Mouse (Mus musculus): ENCODE data around the gene Ggt1. TPM values are rescaled to one million over a fixed set of nuclear protein-coding genes. Genes with fewer than 3 reads are reported as not detected.
A peak's percentile ranks its signal among the peaks of the same experiment; 100 is the strongest.

Gene Ggt1
- polyA plus RNA-seq, 1 experiment from 2014 or later: 26.5 TPM

- Histone ChIP-seq H3K36me3 (no peaks in the 10 kb centered on the region), H3K27ac (no peak overlapping the region), H3K4me3 (replicated peaks) (no peak overlapping the region), H3K4me2 (no peak overlapping the region), H3K9ac (no peak overlapping the region), H3K4me1 (peaks cover 9% of the 10 kb centered on the region; the same call in 1 of the 2 replicates), H3K27me3 (replicated peaks) (no peaks in the 10 kb centered on the region), H3K9me3 (no peaks in the 10 kb centered on the region)
- 61% methylated on average over 2 of the region's 2 CpGs for WGBS
- no peak for ATAC-seq (ENCODE audit: insufficient read depth, low FRiP score, low read depth)
Observed at GRCm38 (mm10) chr10:75552106-75552505, 9.3 kb upstream of the Ggt1 start.

GRCm38 (mm10) chr10:75552701-75553450 lies 8.5 kb upstream of the Ggt1 start:
- no peak for ATAC-seq (ENCODE audit: insufficient read depth, low FRiP score, low read depth)
- Histone ChIP-seq H3K4me3 (replicated peaks) (no peak overlapping the region), H3K27ac (no peak overlapping the region), H3K4me2 (no peak overlapping the region), H3K4me1 (peaks cover 9% of the 10 kb centered on the region; the same call in 1 of the 2 replicates), H3K9me3 (no peaks in the 10 kb centered on the region), H3K9ac (no peak overlapping the region), H3K36me3 (no peaks in the 10 kb centered on the region), H3K27me3 (replicated peaks) (no peaks in the 10 kb centered on the region)
- WGBS: 62% methylated on average over 13 of the region's 13 CpGs

- no peak overlapping the region for H3K4me2 ChIP-seq
- WGBS: 89% methylated on average over 8 of the region's 8 CpGs
- no peak overlapping the region for H3K27ac ChIP-seq
Observed at GRCm38 (mm10) chr10:75554090-75554489, 7.3 kb upstream of the Ggt1 start.

GRCm38 (mm10) chr10:75555557-75555956 lies 5.8 kb upstream of the Ggt1 start:
- WGBS: 75% methylated on average over 6 of the region's 6 CpGs
- Histone ChIP-seq H3K9ac (no peak overlapping the region), H3K4me1 (peaks cover 24% of the 10 kb centered on the region), H3K27ac (no peak overlapping the region; the same call in 1 of the 2 replicates), H3K9me3 (no peaks in the 10 kb centered on the region), H3K4me3 (replicated peaks) (no peak overlapping the region), H3K4me2 (no peak overlapping the region), H3K36me3 (no peaks in the 10 kb centered on the region), H3K27me3 (replicated peaks) (peaks cover 19% of the 10 kb centered on the region)
- no peak for ATAC-seq (ENCODE audit: insufficient read depth, low FRiP score, low read depth)

More at GRCm38 (mm10) chr10:75554090-75554489, 7.3 kb upstream of the Ggt1 start:
- ATAC-seq (ENCODE audit: insufficient read depth, low FRiP score, low read depth): no peak
- Histone ChIP-seq H3K4me1 (peaks cover 9% of the 10 kb centered on the region), H3K36me3 (no peaks in the 10 kb centered on the region), H3K9me3 (no peaks in the 10 kb centered on the region), H3K9ac (no peak overlapping the region), H3K4me3 (replicated peaks) (no peak overlapping the region), H3K27me3 (replicated peaks) (peaks cover 6% of the 10 kb centered on the region; the same call in 1 of the 2 replicates)

- 63% methylated on average over 9 of the region's 9 CpGs for WGBS
- peaks cover 23% of the 10 kb centered on the region for H3K4me1 ChIP-seq
- peak; percentile 57; the same call in 1 of the 2 replicates for ATAC-seq (ENCODE audit: insufficient read depth, low FRiP score, low read depth)
Observed at GRCm38 (mm10) chr10:75556026-75556425, 5.4 kb upstream of the Ggt1 start.

GRCm38 (mm10) chr10:75558515-75558914 lies 2.9 kb upstream of the Ggt1 start:
- H3K27me3 ChIP-seq (replicated peaks): peaks cover 27% of the 10 kb centered on the region
- peaks cover 16% of the 10 kb centered on the region; the same call in 1 of the 2 replicates for H3K4me1 ChIP-seq
- no peak for ATAC-seq (ENCODE audit: insufficient read depth, low FRiP score, low read depth)
- H3K36me3 ChIP-seq: no peaks in the 10 kb centered on the region
- no peaks in the 10 kb centered on the region for H3K9me3 ChIP-seq
- WGBS: 41% methylated on average over 3 of the region's 3 CpGs
- H3K4me3 ChIP-seq (replicated peaks): no peak overlapping the region
- H3K9ac ChIP-seq: no peak overlapping the region
- H3K27ac ChIP-seq: no peak overlapping the region
- no peak overlapping the region for H3K4me2 ChIP-seq

More at GRCm38 (mm10) chr10:75556026-75556425, 5.4 kb upstream of the Ggt1 start:
- H3K4me3 ChIP-seq (replicated peaks): no peak overlapping the region
- H3K9ac ChIP-seq: no peak overlapping the region
- no peak overlapping the region for H3K4me2 ChIP-seq
- H3K9me3 ChIP-seq: no peaks in the 10 kb centered on the region
- peak overlapping the region; percentile 5 for H3K27ac ChIP-seq
- H3K27me3 ChIP-seq (replicated peaks): peaks cover 23% of the 10 kb centered on the region
- H3K36me3 ChIP-seq: no peaks in the 10 kb centered on the region

GRCm38 (mm10) chr10:75559041-75559675 lies 2.2 kb upstream of the Ggt1 start:
- Histone ChIP-seq H3K36me3 (no peaks in the 10 kb centered on the region), H3K9ac (no peak overlapping the region), H3K27ac (no peak overlapping the region), H3K9me3 (no peaks in the 10 kb centered on the region), H3K27me3 (replicated peaks) (peaks cover 27% of the 10 kb centered on the region), H3K4me2 (peak overlapping the region; percentile 98), H3K4me1 (peaks cover 16% of the 10 kb centered on the region; the same call in 1 of the 2 replicates), H3K4me3 (replicated peaks) (peak overlapping the region; percentile 56)
- WGBS: 4% methylated on average over 14 of the region's 14 CpGs
- ATAC-seq (ENCODE audit: insufficient read depth, low FRiP score, low read depth): no peak

- no peak within 1 kb of the TSS for H3K27ac ChIP-seq
- 1% methylated on average over 75 of the region's 75 CpGs for WGBS
- peaks cover 16% of the 10 kb centered on the region; the same call in 1 of the 2 replicates for H3K4me1 ChIP-seq
Observed at GRCm38 (mm10) chr10:75559676-75560548, 1.5 kb upstream of the Ggt1 start, which contains the start of gene Lrrc75b. Lrrc75b (minus strand) TSS chr10:75560330.

GRCm38 (mm10) chr10:75560549-75560899 lies 880 bp upstream of the Ggt1 start:
- Histone ChIP-seq H3K36me3 (no peaks in the 10 kb centered on the region), H3K9me3 (no peaks in the 10 kb centered on the region), H3K4me1 (peaks cover 16% of the 10 kb centered on the region; the same call in 1 of the 2 replicates), H3K27me3 (replicated peaks) (peaks cover 27% of the 10 kb centered on the region), H3K4me2 (peak overlapping the region; percentile 98), H3K9ac (no peak overlapping the region), H3K27ac (no peak overlapping the region), H3K4me3 (replicated peaks) (peak overlapping the region; percentile 56)
- WGBS: 23% methylated on average over 6 of the region's 6 CpGs
- ATAC-seq (ENCODE audit: insufficient read depth, low FRiP score, low read depth): no peak

More at GRCm38 (mm10) chr10:75559676-75560548, 1.5 kb upstream of the Ggt1 start, which contains the start of gene Lrrc75b:
- H3K4me2 ChIP-seq: peak within 1 kb of the TSS; percentile 98
- no peaks in the 10 kb centered on the region for H3K36me3 ChIP-seq
- peak within 1 kb of the TSS; percentile 48 for H3K9ac ChIP-seq
- peak; percentile 14; the same call in 1 of the 2 replicates for ATAC-seq (ENCODE audit: insufficient read depth, low FRiP score, low read depth)
- peak within 1 kb of the TSS; percentile 56 for H3K4me3 ChIP-seq (replicated peaks)
- no peaks in the 10 kb centered on the region for H3K9me3 ChIP-seq
- peaks cover 27% of the 10 kb centered on the region for H3K27me3 ChIP-seq (replicated peaks)

- WGBS: 79% methylated on average over 8 of the region's 8 CpGs
- no peak overlapping the region for H3K4me2 ChIP-seq
- no peak for ATAC-seq (ENCODE audit: insufficient read depth, low FRiP score, low read depth)
- no peak overlapping the region for H3K27ac ChIP-seq
- H3K36me3 ChIP-seq: no peaks in the 10 kb centered on the region
- no peak overlapping the region for H3K4me3 ChIP-seq (replicated peaks)
- H3K4me1 ChIP-seq: peaks cover 16% of the 10 kb centered on the region; the same call in 1 of the 2 replicates
- H3K27me3 ChIP-seq (replicated peaks): peaks cover 27% of the 10 kb centered on the region
- H3K9ac ChIP-seq: no peak overlapping the region
- H3K9me3 ChIP-seq: no peaks in the 10 kb centered on the region
Observed at GRCm38 (mm10) chr10:75562596-75562995, 1.2 kb downstream of the Ggt1 start.

GRCm38 (mm10) chr10:75564687-75565265 lies 3.4 kb downstream of the Ggt1 start:
- no peak overlapping the region for H3K27ac ChIP-seq
- no peak for ATAC-seq (ENCODE audit: insufficient read depth, low FRiP score, low read depth)
- H3K27me3 ChIP-seq (replicated peaks): peaks cover 16% of the 10 kb centered on the region
- peaks cover 9% of the 10 kb centered on the region; the same call in 1 of the 2 replicates for H3K4me1 ChIP-seq
- WGBS: 78% methylated on average over 12 of the region's 12 CpGs
- H3K4me2 ChIP-seq: no peak overlapping the region
- H3K36me3 ChIP-seq: no peaks in the 10 kb centered on the region
- no peaks in the 10 kb centered on the region for H3K9me3 ChIP-seq
- no peak overlapping the region for H3K9ac ChIP-seq
- H3K4me3 ChIP-seq (replicated peaks): no peak overlapping the region
